Mouse (Mus musculus): ENCODE measurements around the gene Gp5.

DNA sequence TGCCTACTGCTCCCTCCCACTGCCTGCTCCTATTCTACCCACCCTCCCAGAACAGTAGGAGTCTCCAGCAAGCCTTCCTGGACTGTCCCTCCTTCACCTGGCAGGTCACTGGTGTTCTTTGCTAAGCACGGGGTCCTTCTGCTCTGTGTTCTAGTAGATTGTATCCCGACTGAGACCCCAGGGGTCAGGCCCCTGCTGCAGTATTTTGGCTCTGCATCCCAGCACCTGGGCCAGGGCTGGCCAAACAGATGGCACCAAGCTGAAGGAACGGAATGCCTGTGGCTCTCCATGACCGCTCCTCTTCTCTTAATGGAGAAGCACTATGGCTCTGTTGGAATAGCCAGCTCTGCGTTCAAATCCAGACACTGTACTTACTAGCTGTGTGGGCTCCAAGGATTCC is 44.0 kb downstream of the Gp5 start:
- no peak for TF ChIP-seq CTCF (IDR thresholded peaks at IDR 0.05)
- no peak for TF ChIP-seq EP300 (IDR thresholded peaks at IDR 0.05; ENCODE audit: insufficient read depth, low read depth, low read length)
- TF ChIP-seq POLR2A (IDR thresholded peaks at IDR 0.05; ENCODE audit: insufficient read depth, low read depth, low read length): no peak
